Mouse (Mus musculus) layer of hippocampus, postnatal 25 days (tissue): ENCODE results near the gene Ifnl3. TPM values are rescaled to one million over a fixed set of nuclear protein-coding genes. Genes with fewer than 3 reads are reported as not detected.
A peak's percentile ranks its signal among the peaks of the same experiment; 100 is the strongest.
"Not testable (repeated sequence)": the region's sequence is repeated elsewhere in the genome, so short reads cannot be mapped to it uniquely, and the experiment has no call there.

Source experiments
- DNase-seq, 2 experiments: peaks; one replicate each; pipeline ENCODE4 v3.0.0; 2022; ENCODE audit warnings: mixed read lengths in 2 of 2, low spot score in 1 of 2; ENCODE audit errors: extremely low spot score in 1 of 2
- total RNA-seq, 2 experiments: library from RNA; stranded (reverse); gene quantifications; 2 replicates each; pipeline ENCODE4 v1.2.3; 2021

The Ifnl3 gene
- not detected for total RNA-seq

DNA sequence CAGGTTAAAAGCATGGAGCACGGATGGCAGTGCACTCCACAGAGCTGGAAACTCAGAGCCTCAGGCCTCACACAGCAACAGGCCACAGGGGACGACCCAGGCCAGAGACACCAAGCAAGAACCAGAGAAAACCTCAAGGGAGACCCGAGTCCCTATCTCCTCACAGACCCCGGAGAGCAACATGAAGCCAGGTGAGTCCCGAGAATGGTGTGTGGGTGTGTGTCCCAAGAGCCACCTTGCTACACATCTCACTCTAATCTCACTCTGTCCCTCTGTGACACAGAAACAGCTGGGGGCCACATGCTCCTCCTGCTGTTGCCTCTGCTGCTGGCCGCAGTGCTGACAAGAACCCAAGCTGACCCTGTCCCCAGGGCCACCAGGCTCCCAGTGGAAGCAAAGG is at the start of gene Ifnl3:
Gene Ifnl3 (plus strand): TSS at position 301 of the 400 bp plus-strand sequence.
- DNase-seq: not testable (repeated sequence)

DNA sequence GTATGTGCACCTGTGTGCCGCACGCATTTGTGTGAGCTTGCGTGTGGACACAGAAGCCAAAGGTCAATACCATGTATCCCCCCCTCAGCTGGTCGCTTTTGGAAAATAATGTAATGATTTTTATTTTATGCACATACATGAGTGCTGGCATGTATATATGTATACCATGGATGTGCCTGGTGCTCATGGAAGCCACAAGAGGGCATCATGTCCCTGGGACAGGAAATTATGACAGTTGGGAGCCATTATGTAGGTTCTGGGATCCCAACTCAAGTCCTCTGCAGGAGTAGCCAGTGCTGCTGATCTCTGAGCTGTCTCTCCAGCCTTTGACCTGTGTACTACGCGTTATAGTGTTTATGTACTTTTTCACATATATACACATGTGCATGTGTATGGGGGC is 46.4 kb upstream of the Ifnl3 start:
- no peak for DNase-seq

DNA sequence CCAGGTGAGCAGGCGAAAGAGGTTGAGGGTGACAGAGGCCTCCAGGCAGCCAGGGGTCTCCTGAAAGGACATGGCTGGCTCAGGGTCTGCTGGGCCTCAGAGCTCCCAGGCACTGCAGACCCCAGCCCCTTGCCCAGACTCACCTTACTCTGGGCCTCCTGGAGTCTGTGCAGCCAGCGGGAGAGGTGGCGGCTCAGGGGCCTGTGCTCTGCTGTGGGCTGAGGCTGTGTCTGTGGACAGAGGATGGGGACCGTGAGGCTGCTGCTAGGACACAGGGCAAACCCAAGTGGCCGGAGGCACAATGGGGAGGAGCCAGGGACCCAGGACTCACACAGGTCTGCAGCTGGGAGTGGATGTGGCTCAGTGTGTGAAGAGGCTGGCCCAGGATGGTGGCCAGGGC is 45.3 kb upstream of the Ifnl3 start:
- DNase-seq: no peak

DNA sequence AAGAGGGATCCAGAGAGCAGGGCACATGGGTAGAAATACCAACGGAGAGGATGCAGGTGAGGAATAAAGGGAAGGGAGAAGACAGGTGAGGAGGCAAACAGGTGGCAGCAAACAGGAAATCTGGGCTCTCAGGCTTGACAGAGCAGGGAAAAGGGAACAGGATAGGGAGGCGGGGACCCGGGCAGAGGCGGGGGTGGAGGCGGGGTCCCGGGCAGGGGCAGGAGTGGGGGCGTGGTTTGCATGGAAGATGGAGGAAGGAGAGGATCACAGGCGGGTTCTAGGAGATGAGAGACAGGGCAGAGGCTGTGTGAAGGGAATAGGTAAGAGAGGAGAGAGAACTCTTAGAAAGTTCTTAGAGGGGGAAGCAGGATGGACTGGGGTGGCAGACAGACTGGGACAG is 43.8 kb upstream of the Ifnl3 start:
- no peak for DNase-seq

DNA sequence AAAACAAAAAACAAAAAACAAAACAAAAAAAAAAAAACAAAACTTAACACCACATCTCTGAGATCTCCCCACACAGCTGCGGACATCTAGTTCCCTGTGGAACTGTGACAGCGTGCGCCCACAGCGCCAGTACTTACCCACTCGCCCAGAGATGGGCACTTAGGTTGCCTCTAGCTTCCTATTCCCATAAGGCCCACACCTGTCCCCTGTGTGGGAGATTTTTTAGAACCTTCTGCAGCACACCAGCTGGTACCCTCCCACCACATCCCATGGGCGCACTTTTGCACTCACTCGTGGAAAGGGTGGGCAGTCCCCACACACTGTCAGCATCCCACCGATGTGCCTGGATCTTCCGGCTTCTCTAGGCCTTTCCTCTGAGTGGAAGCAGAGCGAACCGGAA is 39.8 kb upstream of the Ifnl3 start:
- DNase-seq: no peak

DNA sequence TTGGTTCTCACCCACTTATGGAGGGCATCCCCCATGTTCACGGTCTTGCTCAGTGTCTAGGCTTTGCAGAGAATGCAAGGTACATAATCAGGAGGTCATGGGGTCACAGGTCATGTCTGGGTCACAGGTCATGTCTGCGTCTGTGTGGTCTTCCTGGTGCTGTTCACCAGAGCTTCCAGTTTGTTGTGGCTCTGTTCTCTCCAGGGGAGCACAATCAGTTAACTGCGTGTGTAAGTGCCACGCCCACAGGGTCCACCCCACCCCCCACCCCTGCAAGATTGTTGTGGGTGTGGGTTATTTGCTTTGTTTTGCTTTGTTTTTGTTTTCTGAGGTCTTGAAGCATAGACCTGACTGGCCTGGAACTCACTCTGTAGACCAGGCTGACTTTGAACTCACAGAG is 38.4 kb upstream of the Ifnl3 start:
- no peak for DNase-seq

DNA sequence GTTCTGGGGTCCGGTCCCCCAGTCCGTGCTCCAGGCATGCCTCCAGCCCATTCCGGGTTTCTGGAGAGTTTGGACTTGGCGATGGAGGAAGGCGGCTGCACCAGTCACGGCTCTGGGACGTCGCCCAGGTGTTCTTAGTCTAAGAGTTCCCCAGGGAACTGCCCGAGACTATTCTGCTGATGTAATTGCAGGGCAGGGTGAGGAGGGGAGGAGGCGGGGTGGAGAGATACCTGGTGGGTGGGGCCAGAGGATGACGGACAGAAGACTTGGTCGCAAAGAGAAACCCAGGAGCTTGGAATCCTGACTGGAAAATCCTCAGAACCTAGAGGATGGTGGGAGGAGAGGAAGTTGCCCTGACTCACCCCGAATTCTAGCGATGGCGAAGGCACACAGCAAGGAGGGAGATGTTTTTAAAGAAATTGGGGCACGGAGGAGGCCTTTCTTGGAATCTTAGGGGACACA is 34.6 kb upstream of the Ifnl3 start:
- DNase-seq: no peak

DNA sequence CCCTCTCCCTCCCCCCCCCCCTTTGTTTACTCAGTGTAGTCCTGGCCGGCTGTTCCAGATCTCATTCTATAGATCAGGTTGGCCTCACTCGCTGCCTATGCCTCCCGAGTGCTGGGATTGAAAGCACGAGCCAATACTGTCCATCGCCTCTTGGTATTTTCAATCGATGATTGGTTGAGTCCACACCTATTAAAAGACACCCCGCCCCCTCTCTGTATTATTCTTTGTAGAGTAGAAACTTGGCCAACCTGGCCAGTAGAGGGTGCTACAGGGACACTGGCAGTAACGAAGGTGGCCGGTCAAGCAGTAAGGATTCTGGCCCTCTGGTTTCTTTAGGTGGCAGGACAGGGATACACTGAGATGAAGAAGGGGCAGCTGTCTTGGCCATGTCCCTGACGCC is 32.2 kb upstream of the Ifnl3 start:
- peak in 1 of 2 experiments; percentile 39 for DNase-seq

DNA sequence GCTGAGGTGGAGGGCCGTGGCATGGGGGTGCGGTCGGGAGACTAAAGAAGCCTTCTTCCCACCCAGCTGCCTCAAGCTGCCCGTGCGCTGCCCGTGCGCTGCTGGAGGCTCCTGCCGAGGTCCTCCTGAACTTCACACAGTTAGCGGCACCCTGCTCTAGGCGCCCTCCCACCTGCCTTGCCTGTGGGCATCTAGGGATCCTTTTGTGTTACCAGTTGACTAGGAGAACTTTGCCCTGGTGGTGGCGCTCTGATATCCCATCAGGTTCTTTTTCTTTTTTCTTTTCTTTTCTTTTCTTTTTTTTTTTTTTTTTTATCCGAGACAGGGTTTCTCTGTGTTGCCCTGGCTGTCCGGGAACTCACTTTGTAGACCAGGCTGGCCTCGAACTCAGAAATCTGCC is 31.7 kb upstream of the Ifnl3 start:
- DNase-seq: no peak

DNA sequence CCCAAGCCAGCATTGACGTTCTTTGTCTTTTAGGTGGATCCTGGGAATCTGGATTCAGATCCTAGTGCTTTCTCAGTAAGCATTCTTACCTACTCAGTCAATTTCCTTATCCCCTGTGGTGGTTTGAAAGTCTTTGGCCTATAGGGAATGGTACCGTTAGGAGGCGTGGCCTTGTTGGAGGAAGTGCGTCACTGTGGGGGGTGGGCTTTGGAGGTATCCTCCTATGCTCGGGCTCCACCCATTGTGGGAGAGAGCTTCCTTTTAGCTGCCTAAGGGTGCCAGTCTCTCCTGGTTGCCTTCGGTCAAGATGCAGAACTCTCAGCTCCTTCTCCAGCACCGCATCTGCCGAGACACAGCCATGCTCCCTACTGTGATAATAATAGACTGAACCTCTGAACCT is 30.3 kb upstream of the Ifnl3 start:
- DNase-seq: no peak

DNA sequence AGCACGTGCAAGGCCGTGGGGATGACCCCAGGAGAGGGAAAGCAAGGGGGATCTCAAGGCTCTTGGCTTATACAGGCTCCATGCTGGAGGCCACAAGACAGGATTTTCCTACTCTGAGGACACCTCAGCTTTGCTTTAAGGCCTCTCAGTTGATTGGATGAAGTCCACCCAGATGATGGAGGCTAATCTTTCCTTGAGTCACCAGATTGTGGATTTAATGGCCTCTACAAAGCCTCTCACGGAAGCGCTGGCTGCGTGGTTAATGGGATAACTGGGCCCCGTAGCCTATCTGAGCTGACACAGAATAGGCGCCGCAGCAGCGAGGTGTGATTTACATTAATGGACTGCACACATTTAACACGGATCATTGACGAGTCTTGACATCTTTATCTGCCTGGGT is 27.2 kb upstream of the Ifnl3 start:
- no peak for DNase-seq

DNA sequence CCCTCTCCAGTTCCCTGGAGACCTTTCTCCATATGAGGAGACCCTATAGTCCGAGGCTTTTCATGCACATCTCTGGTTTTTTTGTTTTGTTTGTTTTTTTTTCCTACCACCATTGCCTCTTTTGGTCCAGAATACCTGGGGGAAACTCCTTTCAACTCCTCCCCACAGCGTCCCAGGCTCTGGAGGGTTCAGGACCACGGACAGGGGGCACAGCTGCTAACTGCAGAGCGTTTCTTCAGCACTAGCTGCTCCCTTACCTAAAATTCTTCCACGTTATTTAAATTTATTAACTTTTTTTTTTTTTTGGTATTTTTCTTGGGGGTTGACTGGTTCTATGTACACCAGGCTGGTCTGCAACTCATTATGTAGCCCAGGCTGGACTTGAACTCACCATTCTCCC is 17.1 kb upstream of the Ifnl3 start:
- no peak for DNase-seq

DNA sequence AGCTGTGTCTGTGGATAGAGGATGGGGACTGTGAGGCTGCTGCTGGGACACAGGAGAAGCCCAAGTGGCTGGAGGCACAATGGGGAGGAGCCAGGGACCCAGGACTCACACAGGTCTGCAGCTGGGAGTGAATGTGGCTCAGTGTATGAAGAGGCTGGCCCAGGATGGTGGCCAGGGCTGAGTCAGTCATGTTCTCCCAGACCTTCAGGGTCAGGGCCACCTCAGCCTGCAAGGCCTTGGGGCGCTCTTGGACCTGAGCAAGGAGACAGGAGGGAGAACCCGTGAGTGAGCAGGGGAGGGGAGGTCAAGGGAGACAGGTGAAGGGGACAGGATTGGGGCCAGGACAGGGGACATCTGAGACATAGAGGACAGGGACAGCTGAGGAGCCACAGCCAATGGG is 13.5 kb upstream of the Ifnl3 start:
- not testable (repeated sequence) for DNase-seq

DNA sequence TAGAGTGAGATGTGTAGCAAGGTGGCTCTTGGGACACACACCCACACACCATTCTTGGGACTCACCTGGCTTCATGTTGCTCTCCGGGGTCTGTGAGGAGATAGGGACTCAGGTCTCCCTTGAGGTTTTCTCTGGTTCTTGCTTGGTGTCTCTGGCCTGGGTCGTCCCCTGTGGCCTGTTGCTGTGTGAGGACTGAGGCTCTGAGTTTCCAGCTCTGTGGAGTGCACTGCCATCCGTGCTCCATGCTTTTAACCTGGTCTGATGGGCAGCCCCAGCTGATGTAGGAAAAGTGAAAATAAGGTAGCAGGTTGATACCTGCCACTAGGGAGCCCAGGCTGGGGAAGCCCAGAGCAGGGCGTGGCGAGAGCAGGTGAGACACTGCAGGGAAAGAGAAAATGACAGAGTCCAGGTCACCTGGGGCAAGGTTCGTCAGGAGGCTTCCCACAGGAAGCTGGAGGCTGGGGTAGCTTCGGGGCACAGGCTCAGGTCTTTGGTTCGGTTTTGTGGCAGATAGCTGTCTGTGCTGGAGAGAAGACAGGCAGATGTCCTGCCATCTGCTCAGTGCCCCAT is 12.1 kb upstream of the Ifnl3 start, which contains the start of gene Ifnl2:
Gene Ifnl2 (minus strand): TSS at position 51 of the 570 bp plus-strand sequence.
- not testable (repeated sequence) for DNase-seq

DNA sequence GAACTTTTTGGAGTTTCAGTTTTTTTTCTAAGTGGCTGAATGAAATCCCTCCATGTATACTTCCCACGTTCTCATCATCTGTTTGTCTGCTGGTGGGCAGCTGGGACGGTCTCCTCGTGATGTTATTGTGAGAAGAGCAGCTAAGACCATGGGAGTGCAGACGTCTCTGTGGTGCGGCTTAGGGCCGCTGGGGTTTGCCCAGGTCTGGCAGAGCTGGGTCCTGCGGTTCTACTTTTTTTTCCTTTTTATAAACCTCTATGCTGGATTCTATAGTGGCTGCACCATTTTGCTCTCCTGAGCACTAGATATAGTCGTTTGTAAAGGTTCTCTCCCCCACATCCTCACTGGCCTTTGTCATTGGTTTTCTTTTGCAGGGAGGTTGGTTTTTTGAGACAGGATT is 11.2 kb upstream of the Ifnl3 start:
- no peak for DNase-seq

DNA sequence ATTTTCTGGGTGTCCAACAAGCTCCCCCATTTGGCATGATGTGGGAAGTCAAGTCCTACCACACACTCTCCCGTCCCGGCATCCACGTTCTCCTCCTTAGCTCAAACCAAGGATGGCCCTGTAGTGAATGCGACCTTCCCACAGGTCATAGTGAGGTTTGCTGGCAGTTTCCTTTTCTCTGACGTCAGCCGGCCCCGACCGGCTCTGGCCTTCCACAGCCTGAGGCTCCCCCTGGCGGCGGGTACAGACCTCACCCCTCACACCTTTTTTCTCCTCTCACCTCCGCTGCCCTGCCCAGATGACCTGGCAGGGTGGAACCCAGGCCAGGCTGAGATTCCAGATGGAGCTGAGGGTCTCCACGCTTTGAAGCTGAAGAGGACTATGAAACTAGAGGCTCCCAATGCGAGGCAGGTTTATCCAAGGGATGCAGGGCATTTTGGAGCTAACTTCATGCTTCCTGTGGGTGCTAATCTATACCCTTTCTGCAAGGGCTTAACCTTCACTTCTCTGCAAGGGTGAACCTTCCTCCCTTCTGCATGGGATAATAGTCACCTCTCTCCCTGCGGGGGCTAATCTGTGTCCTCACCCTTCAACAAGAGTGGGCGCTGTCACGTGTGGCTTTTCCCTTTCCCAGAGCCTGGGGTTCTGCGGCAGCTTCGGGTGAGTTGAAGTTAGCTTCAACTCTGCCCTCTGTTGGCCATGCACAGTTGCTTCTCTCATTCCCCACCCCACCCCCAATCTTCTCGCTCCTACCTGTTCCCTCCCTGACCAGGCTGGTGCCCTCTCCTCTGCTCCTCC is 5.5 kb downstream of the Ifnl3 start:
- DNase-seq: peak; percentile 53 to 77

DNA sequence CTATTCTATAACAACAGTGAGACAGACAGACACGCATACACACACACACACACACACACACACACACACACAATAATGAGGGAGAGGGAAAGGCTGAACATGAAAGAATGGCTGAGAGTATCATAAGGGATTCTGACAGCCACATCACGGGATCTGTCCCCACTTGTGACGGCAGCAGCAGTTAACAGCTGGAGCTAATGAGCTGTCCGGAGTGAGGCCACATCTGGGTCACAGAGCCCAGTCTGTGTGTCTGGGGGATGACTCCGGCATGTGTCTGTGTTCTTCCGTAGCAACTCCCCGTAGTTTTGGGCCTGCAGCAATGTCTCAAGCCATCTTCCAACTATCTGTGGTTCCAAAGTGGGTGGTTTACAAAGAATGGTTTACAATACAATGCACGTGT is 9.4 kb downstream of the Ifnl3 start:
- no peak for DNase-seq

DNA sequence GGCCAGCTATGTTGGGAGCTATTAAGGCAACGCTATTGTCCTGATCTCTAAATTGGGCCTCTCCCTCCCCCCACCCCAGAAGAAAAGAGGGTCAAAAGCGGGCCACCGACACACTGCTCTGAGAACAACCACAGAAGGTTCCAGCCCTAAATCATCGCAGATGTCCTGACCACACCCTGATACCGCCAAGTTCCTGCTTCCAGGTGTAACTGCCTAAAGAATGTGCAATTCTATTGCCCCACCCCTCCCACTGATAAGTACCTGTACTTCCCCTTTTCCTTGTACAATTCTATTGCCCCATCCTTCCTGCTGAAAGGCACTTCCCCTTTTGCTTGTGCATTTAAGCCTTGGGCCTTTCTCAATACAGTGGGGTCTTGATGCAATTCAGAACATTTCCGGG is 16.2 kb downstream of the Ifnl3 start:
- not testable (repeated sequence) for DNase-seq

DNA sequence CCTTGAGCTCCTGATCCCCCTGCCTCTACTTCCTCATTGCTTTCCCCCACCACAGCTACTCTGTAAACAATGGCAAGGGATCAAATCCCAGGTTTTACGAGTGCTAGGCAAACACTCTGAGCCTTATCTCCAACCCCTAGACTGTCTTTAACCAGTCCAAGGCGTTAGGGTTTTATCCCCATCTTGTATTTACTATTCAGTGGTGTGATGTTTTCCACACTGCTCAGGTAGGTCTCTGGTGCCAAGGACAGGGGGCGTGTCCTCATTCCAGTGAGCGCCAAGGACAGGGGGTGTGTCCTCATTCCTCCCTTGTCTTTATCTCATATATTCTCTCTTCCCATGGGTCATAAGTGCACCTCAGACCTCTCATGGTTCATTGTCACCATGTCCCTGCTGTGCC is 17.9 kb downstream of the Ifnl3 start, which contains the start of gene Sycn:
Gene Sycn (plus strand): TSS at position 360 of the 400 bp plus-strand sequence.
- DNase-seq: no peak

DNA sequence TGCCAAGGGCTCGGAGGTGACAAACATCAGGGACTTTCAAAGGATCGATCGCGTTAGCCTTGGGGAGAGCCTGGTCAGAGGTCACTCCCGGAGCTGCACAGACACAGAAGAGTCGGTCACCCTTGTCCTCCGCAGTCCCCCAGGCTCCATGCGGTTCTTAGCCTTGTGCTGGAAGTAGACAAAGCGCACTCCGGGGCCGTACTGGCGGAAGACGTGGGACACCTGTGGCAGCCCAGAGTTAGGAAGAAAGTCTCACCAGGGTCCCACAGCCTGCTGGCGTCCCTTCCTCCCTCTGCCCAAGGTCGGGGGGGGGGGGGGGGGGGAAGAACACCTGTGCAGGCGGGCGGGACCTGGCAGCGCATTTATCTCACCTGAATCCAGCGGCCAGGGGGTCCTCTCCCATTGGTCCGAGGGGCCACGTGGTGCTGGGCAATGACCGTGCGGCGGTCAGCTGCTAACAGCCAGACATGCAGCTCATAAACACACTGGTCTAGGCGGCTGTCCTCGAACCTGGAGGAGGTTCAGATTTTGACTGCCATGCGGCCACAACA is 21.5 kb downstream of the Ifnl3 start:
- no peak for DNase-seq

DNA sequence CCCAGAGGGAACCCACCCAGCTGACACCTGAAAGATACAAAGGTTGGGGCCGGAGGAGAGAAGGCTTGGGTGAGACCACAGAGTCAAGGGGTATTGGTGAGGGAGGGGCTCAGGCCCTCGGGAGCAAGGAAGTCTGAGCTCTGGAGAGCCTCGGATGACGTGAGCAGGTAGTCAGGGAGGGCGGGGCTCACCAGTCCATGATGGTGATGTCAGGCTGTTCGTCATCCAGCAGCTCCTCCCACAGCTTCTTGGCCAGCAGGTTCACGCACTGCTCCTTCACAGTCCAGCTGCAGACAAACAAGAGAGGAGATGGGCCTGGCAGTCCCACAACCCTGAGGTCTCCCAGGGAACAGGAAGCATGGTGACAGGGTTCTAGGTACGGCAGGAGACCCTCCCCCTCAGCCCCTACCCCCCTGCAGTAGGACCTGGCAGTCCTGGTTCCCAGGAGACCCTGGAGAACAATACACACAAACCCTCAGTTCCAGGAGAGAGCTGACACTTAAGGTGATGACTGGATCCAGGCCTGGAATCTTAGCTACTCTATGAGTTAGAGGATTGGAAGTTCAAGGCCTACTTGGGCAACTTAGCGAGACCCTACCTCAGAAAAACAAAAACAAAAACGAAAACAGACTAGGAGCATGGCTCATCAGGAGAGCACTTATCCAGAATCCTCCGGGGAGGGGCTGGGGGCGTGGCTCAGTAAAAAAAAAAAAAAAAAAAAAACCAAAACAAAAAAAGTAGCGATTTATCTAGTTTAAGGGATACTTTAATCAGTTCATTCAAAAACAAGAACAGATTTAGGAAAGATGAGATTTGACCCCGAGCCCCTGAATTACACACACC is 22.6 kb downstream of the Ifnl3 start:
- DNase-seq: no peak
